Mouse (Mus musculus) subcutaneous adipose tissue, adult 2 months (tissue): ENCODE measurements around the gene Tmpo. TPM values are rescaled to one million over a fixed set of nuclear protein-coding genes. Genes with fewer than 3 reads are reported as not detected.

Experiments used
- polyA plus RNA-seq: library from polyadenylated mRNA; depleted of rRNA; stranded (reverse); fragments of >200 nt; gene quantifications from 2 replicates; pipeline ENCODE4 v1.2.3, GENCODE M21; 2012; ENCODE audit warnings: low replicate concordance; rRNA removed

Tmpo gene
- 16.1 and 41.9 TPM in 2 replicates for polyA plus RNA-seq

DNA sequence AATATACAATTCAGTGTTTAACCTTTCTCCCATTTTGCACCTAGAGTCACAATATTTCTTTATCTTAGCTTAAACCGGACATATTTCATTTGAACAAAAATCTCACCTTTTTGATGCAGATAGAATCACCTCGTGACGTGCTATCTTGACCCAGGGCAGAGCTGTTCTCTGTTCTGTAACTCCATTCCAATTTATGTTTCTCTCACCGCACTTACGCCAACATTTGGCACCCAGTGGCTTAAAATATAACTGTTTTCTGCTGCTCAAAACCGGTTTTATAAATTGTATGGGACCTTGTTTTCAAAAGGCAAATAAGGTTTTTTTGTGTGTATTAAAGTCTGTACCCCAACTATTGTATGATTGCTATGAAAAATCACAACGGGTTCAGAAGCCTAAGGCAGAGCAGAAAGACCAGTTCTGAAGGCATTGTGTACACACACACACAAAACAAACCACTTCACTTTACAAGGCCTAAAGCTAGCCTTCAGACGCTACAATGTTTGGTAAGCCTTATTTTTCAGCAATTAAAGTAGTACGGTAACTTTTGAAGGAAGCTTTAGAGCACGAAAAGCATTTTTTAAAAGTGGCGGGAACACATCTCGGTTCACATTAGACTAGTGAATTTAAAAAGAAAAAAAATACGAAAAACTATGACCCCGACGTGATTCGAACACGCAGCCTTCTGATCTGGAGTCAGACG lies at the start of gene Tmpo:
Gene Tmpo, minus strand, starts transcription at position 555 of the 700 bp plus-strand sequence.

DNA sequence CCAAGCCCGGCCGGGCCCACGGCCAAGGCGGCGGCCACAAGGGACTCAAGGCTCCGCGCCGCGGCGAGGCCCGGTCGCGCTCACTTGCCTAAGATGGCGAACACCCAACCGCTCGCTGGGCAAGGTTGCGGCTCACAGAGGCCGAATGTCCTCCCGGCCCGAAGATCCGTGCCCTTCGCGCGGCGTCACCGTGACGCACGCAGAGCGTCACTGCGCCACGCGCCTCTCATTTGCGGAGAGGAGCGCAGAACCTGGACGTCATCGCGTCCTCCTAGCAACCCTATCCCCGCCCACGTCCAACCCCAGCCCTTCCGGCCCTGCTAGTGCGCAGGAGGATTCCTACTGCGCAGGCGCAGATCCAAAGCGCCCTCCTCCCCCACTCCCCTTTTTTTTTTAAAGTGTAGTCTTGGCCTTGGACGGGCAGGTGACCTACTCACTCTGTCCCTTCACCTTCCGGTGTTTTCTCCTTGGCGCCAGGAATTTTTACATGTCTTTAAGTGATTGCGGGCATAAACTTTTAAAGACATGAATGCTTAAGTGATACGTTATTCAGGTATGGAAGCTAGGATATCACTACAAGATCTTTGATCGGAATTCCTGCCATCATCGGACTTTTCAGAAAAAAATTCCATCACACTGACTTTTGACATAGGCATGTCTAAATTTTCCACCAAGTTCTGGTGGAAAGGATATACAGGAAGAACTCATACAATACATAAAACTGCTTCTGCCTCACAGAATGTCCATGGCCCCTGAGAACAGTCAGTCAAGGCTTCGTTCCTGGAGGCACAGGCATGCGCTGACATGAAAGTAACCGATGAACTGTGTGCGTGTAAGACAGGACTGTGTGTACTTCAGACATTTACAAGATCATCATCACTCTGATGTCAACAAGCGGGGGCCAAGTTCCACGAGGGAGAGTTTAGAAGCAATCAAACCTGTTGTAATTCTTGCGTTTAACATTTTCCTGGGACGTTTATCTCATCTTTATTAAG lies 57.0 kb downstream of the Tmpo start, which contains the start of gene Slc25a3:
Gene Slc25a3, minus strand, starts transcription at position 232 of the 995 bp plus-strand sequence.

Other genes with a start within 250 kb of the Tmpo start
- gene Apaf1, start 98.5 kb downstream of the Tmpo start, polyA plus RNA-seq: 4.8 and 8.2 TPM in 2 replicates
- 5.9 and 9.9 TPM in 2 replicates for gene Ikbip, start 98.4 kb downstream of the Tmpo start, polyA plus RNA-seq
- gene Slc25a3, start 57.3 kb downstream of the Tmpo start, polyA plus RNA-seq: 358 and 409 TPM in 2 replicates